Mouse (Mus musculus): Measurements from ENCODE around the gene Vcam1.

Vcam1 gene

DNA sequence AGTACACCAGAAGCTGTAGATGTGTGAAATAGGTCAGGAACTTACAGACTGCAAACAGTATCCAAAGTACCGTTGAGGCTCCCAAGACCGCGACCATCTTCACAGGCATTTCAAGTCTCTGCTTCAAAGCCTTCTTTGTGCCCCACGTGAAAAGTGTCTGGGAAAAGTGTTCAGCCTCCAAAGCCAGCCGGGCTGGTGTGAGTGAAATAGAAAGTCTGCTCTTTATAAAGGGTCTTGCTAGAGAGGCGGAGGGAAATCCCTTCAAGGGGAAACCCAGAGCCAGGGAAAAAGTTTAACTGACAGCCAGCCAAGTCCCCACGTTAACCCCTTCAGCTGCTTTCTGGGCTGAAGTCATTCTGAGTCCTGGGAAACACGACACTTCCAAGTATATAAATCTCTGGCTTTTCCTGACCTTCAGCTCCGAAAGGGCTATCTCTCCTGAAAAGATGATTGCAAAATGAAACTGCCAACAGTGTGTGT is at the start of gene Vcam1:
Gene Vcam1, minus strand, starts transcription at position 430 of the 480 bp plus-strand sequence.
- peak; percentile 45 for DNase-seq

DNA sequence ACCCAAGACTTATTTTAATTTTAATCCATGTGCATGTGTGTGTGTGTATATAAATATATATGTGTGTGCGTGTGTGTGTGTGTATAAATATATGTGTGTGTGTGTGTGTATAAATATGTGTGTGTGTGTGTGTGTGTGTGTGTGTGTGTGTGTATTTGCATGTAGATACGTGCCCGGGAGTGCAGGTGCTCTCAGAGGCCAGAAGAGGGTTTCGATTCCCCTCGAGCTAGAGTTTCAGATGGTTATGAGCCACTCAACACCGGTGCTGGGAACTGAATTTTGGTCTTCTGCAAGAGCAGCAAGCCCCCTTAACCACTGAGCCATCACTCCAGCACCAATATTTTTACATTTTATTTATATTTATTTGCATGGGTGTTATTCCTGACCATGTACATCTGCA is 45.6 kb upstream of the Vcam1 start:
- no peak for DNase-seq

GRCm38 (mm10) chr3:116171461-116171860 is 42.0 kb upstream of the Vcam1 start:
- DNase-seq, result no peak

GRCm38 (mm10) chr3:116168056-116168455 is 38.6 kb upstream of the Vcam1 start:
- no peak for DNase-seq

- DNase-seq, result no peak
These were observed 36.8 kb upstream of the Vcam1 start for GRCm38 (mm10) chr3:116166296-116166695.

DNA sequence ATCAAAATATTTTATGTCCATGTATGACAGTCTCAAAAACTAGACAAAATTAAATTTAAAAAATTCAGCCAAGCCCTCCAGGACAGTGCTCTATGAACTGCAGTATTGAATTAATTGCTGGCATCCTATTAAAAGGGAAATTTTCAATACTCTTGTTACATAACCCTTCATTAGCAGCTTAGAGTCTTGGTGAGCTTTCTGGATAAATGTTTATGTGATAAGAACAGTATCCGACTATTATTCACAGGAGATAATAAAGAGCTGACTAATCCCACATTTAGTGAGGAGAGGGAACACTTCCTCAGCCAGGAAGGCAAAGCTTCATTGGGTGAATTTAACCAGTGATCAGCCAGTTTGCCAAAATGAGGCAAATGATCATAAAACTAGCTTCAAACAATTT is 35.5 kb upstream of the Vcam1 start:
- DNase-seq, result no peak

- no peak for DNase-seq
These were observed 34.0 kb upstream of the Vcam1 start for GRCm38 (mm10) chr3:116163517-116163916.

- DNase-seq, result no peak
These were observed 32.7 kb upstream of the Vcam1 start for GRCm38 (mm10) chr3:116162097-116162666.

- DNase-seq, result no peak
These were observed 29.9 kb upstream of the Vcam1 start for GRCm38 (mm10) chr3:116159376-116159775.

DNA sequence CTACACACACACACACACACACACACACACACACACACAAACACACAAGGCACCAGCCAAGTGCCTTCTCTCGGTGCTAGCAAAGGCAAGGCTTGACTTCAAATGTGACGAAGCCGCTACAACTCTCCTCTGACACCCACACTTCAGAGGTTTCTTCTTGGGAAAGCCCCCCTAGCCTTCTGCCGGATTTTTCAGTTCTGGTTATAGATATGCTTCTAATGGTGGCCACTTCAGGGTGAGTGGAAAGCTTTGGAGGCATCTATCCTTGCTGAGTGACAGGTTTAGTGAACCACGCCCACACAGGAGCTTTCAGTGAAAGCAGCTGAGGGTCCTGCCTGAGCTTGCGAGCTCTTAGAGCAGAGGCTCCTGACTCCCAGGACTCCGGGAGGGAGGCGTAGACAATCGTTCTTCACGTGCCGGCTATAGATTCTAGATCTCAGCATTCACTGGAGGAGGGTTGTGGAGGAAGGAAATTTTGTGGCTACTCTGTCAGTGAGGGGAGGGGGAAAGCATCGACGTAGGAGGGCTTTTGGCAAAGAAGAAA is 28.0 kb upstream of the Vcam1 start:
- DNase-seq, result no peak

GRCm38 (mm10) chr3:116150056-116150632 is 20.7 kb upstream of the Vcam1 start:
- DNase-seq, result no peak

DNA sequence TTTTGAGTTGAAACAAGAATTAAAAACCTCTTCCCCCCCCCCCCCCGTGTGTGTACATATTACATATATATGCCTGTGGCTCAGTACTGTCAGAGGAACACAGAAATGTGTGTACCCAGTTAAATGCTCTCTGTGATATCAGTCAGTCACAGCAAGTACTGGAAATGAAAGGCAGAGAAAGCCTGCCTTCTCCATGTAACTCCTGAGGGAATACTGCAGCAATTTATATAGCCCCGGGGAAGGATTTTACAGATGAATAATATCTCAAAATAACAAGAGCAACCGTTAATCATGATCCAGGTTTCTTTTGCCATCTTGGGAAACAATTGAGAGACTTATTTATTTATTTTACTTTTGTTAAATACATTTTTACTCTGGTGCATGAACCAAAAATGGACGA is 19.6 kb upstream of the Vcam1 start:
- DNase-seq, result no peak

DNA sequence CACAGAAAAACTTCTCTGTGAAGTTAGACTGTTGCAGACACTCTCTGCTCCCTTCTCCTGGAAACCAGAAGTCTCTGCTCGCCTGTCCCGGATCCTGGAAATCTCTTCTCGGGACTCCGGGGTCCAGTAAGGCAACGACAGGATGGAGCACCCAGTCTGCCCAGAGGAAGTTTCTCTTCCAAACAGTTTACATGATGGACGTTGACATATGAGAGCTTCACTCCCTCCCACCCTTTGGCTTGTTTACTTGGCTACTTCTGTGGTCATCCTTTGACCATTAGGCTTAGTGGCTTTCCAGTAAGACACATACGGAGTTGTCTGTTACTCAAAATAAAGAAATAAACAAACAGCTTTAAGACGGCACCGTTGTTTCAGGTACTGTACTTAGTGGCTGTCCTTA is 19.2 kb upstream of the Vcam1 start:
- no peak for DNase-seq

- DNase-seq, result no peak
These were observed 11.7 kb upstream of the Vcam1 start for GRCm38 (mm10) chr3:116141226-116141625.

DNA sequence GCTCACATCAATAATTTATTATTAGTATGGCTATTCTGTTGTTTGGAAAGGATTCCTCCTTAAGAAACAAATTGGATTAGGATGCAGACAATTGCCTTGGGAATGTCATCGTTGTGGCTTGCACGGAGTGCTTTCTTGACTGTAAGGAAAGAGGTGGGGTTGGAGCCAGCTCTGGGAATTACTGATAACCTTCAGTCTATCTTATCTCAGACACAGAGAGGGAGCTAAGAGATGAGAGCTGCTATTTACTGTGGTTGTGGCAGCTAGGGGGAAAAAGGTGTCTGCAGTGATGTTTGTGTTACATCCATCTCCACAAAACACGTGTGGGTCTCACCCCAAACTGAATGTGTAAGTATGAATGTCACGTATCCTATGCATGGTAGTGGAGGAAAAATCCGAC is 9.5 kb upstream of the Vcam1 start:
- no peak for DNase-seq

DNA sequence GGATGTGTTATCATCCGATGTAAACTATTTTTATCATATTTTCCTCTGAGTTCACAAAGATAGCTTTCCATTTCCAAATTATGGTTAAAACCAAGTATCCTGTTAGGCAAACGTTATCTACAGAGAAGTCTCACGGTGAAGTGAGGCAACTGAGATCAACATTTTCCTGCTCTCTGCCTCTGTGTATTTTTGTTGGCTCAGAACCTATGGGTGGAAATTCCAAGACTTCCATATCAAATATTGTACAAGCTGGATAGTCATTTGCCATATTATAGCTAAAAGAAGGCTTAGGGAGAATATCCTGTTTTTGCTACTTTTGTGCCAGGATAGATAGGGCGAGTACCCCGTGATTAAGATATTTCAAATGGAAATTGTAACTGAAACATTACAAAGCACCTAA is 8.6 kb upstream of the Vcam1 start:
- no peak for DNase-seq

GRCm38 (mm10) chr3:116133363-116133762 is 3.9 kb upstream of the Vcam1 start:
- no peak for DNase-seq

- DNase-seq, result no peak
These were observed 1.2 kb upstream of the Vcam1 start for GRCm38 (mm10) chr3:116130711-116131110.

- no peak for DNase-seq
These were observed 530 bp upstream of the Vcam1 start for GRCm38 (mm10) chr3:116129841-116130595.

DNA sequence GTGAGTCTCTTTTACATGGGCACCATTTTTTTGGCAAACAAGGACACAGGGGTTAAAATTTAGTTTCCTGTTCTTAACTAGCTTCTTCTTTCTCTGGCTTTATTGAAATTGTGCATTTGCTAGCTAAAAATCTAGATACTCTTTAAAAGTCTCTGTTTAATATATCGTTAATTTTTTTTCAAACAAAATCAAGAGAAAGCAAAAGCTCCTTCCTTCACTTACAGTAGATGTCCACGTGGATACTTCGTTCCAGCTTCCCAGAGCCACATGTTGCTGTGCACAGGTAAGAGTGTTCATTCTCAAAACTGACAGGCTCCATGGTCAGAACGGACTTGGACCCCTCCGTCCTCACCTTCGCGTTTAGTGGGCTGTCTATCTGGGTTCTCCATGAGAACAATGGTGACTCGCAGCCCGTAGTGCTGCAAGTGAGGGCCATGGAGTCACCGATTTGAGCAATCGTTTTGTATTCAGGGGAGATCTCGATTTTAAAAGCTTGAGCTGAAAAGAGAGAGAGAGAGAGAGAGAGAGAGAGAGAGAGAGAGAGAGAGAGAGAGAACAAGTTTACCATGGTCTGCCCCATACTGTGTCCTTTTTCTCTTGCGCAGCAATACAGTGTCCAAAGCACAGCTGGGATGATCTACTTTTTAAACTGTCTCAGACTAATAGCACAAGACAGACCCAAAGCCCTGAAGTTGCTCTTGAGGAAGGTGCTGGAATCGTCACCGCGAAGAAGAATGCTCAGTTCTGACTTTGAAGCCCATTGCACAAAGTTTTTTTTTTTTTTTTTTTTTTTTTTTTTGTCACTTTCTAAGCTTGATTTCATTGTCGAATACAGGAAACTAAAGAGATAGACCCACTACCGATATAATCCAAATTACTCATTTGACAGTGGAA is 930 bp downstream of the Vcam1 start:
- DNase-seq, result no peak

DNA sequence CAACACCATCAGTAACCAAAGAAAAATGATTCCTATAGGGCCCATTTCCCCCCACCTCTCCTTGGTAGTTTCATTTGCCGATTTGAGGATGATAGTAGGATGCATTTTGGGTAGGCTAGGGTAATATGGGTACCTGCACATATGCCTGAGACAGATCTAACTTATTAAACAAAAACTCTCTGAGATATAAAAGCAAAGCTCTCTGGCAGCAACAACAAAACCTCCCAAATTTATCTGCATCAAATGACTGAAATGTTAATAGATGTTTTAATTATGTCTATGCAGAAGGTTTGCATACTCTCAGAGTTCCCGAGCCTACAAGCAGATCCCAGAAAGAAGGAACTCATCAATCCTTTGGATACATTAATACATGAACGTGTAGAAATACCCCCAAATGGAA is 1.7 kb downstream of the Vcam1 start:
- no peak for DNase-seq

DNA sequence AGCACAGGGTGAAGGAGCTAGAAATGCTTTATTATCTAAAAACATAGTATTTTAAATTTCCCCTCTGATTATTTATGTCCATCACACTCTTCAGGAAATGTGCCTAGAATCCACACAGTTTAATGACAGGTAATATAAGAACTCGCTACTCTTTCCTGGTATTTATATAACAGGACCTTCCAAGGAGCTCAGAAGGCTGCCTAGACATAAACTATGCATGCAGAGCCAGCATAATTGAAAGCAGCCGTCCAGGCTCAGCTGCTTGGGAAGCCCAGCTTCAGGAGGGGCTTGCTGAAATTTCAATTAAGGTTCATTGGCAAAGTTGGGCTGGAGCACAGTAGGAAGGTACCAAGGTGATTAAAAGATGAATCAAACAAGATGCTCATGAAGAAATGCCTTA is 2.2 kb downstream of the Vcam1 start:
- DNase-seq, result no peak

All from liver (tissue).